Mouse (Mus musculus): ENCODE measurements at regions not wholly inside any gene's neighbourhood (a gene's known extent, or its start where the extent isn't known, plus 50 kb on each side); places are given as distances from the start of the nearest gene placed in this dataset.

- Histone ChIP-seq H3K79me3 (ENCODE audit: low read depth) (no peaks in the 10 kb centered on the region), H3K4me3 (ENCODE audit: insufficient read depth, poor library complexity, severe bottlenecking) (no peak overlapping the region), H3K36me3 (ENCODE audit: control insufficient read depth, insufficient read depth) (no peaks in the 10 kb centered on the region), H3K27me3 (ENCODE audit: control insufficient read depth, insufficient read depth, insufficient read length) (peaks cover 16% of the 10 kb centered on the region), H3K79me2 (ENCODE audit: control insufficient read depth, insufficient read depth) (no peaks in the 10 kb centered on the region), H3ac (ENCODE audit: control insufficient read depth, insufficient read length, low read depth) (no peak overlapping the region)
- TF ChIP-seq USF1 (IDR thresholded peaks at IDR 0.05; ENCODE audit: low read depth), result no peak
- TF ChIP-seq MAX (IDR thresholded peaks at IDR 0.05), result no peak
- TF ChIP-seq MYOD1 (IDR thresholded peaks at IDR 0.05; ENCODE audit: control insufficient read depth, insufficient read length, low read depth), result no peak
- TF ChIP-seq CEBPB (IDR thresholded peaks at IDR 0.05; ENCODE audit: low read depth), result no peak
- no peak for TF ChIP-seq MYOG (IDR thresholded peaks at IDR 0.05; ENCODE audit: control insufficient read depth, extremely low read depth, insufficient read length)
- no peak for TF ChIP-seq CTCF (IDR thresholded peaks at IDR 0.05; ENCODE audit: control insufficient read depth, insufficient read depth, insufficient read length)
- no peak for TF ChIP-seq FOSL1 (IDR thresholded peaks at IDR 0.05; ENCODE audit: insufficient read depth, low read length, poor library complexity, severe bottlenecking)
Observed at GRCm38 (mm10) chr8:11981458-11981857, 141.2 kb downstream of the Tex29 start.

DNA sequence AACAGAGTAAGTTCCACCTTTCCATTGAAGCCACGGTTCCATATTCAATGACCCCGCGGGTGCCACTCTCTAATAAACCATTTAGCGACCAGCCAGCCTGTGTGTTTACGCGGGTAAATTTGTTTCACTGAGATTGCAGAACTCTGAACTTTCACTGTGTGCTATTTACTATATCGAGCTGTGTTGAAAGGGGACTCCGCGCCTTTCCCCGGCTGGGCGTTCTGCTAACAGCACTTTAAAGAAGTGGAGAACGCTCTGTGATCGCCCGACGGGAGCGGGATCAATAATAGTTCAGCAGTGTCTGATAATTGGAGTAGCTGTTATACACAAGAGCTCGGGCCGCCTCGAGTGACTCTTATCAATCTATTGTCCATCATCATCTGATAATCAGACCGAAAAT is 149.8 kb downstream of the Tex29 start:
- Histone ChIP-seq H3K79me3 (ENCODE audit: low read depth) (no peaks in the 10 kb centered on the region), H3K27me3 (ENCODE audit: control insufficient read depth, insufficient read depth, insufficient read length) (peaks cover 23% of the 10 kb centered on the region), H3ac (ENCODE audit: control insufficient read depth, insufficient read length, low read depth) (no peak overlapping the region), H3K4me3 (ENCODE audit: insufficient read depth, poor library complexity, severe bottlenecking) (no peak overlapping the region), H3K79me2 (ENCODE audit: control insufficient read depth, insufficient read depth) (no peaks in the 10 kb centered on the region), H3K36me3 (ENCODE audit: control insufficient read depth, insufficient read depth) (no peaks in the 10 kb centered on the region)
- no peak for TF ChIP-seq MYOG (IDR thresholded peaks at IDR 0.05; ENCODE audit: control insufficient read depth, extremely low read depth, insufficient read length)
- no peak for TF ChIP-seq MAX (IDR thresholded peaks at IDR 0.05)
- TF ChIP-seq CEBPB (IDR thresholded peaks at IDR 0.05; ENCODE audit: low read depth), result no peak
- no peak for TF ChIP-seq MYOD1 (IDR thresholded peaks at IDR 0.05; ENCODE audit: control insufficient read depth, insufficient read length, low read depth)
- no peak for TF ChIP-seq FOSL1 (IDR thresholded peaks at IDR 0.05; ENCODE audit: insufficient read depth, low read length, poor library complexity, severe bottlenecking)
- no peak for TF ChIP-seq CTCF (IDR thresholded peaks at IDR 0.05; ENCODE audit: control insufficient read depth, insufficient read depth, insufficient read length)
- TF ChIP-seq USF1 (IDR thresholded peaks at IDR 0.05; ENCODE audit: low read depth), result no peak

DNA sequence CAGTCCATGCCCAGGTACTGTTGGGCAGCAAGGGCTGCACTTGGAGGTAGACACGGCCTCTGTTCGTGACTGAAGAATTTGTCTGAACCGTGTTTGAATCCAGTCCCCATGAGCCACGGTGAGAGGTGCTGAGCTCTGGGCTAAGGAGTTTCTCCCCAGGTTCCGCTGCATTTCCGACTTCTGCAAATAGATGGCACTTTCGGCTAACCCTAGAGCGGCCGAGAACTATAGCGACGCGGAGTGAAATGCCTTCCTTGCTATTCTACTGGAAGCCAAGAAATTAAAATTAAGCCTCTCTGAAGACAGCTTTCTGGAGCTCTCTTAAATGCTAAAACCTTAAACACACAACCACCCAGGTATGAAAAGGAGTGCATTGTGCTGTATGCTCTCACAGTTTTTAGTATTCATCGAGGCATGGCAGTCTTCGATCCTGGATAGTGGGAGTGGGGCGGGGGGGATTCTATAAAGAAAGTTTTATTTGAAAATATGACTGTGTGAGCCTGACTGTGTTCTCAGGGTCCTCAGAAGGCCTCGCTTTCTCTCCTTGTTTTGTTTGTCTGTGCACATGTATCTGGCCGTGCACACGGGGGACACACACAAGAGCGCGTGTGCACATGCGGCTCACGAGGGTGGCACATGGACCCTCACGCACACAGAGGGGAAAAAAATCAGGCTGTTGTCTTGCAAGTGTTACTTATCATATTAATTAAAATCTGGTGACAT is 159.6 kb downstream of the Tex29 start:
- no peaks in the 10 kb centered on the region for H3K79me2 ChIP-seq (ENCODE audit: control insufficient read depth, insufficient read depth)
- H3K36me3 ChIP-seq (ENCODE audit: control insufficient read depth, insufficient read depth), result no peaks in the 10 kb centered on the region
- H3K79me3 ChIP-seq (ENCODE audit: low read depth), result no peaks in the 10 kb centered on the region
- no peak overlapping the region for H3ac ChIP-seq (ENCODE audit: control insufficient read depth, insufficient read length, low read depth)
- no peak overlapping the region for H3K4me3 ChIP-seq (ENCODE audit: insufficient read depth, poor library complexity, severe bottlenecking)
- TF ChIP-seq MYOD1 (IDR thresholded peaks at IDR 0.05; ENCODE audit: control insufficient read depth, insufficient read length, low read depth) (no peak), MYOG (IDR thresholded peaks at IDR 0.05; ENCODE audit: control insufficient read depth, extremely low read depth, insufficient read length) (no peak), MAX (IDR thresholded peaks at IDR 0.05) (no peak), CEBPB (IDR thresholded peaks at IDR 0.05; ENCODE audit: low read depth) (no peak), CTCF (IDR thresholded peaks at IDR 0.05; ENCODE audit: control insufficient read depth, insufficient read depth, insufficient read length) (no peak), USF1 (IDR thresholded peaks at IDR 0.05; ENCODE audit: low read depth) (no peak), FOSL1 (IDR thresholded peaks at IDR 0.05; ENCODE audit: insufficient read depth, low read length, poor library complexity, severe bottlenecking) (no peak)
- H3K27me3 ChIP-seq (ENCODE audit: control insufficient read depth, insufficient read depth, insufficient read length), result peaks cover 26% of the 10 kb centered on the region

DNA sequence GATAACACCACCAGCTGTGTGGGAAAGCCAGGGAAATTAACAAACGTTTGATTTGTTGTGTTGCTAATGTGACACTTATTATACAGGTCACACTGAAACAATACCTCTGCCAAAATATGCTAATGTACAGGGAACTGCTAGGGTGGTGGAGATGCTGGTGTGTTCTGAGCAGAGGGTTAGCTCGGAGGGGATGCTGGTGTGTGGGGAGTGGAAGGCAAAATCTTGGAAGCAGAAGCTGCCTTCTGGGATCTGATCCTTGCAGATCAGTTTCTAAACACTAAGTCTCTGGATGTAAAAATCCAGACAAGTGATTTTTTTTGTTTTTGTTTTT is 160.2 kb downstream of the Tex29 start:
- H3K36me3 ChIP-seq (ENCODE audit: control insufficient read depth, insufficient read depth), result no peaks in the 10 kb centered on the region
- H3ac ChIP-seq (ENCODE audit: control insufficient read depth, insufficient read length, low read depth), result no peak overlapping the region
- H3K79me2 ChIP-seq (ENCODE audit: control insufficient read depth, insufficient read depth), result no peaks in the 10 kb centered on the region
- TF ChIP-seq FOSL1 (IDR thresholded peaks at IDR 0.05; ENCODE audit: insufficient read depth, low read length, poor library complexity, severe bottlenecking) (no peak), CEBPB (IDR thresholded peaks at IDR 0.05; ENCODE audit: low read depth) (no peak), CTCF (IDR thresholded peaks at IDR 0.05; ENCODE audit: control insufficient read depth, insufficient read depth, insufficient read length) (no peak), MYOD1 (IDR thresholded peaks at IDR 0.05; ENCODE audit: control insufficient read depth, insufficient read length, low read depth) (no peak), MYOG (IDR thresholded peaks at IDR 0.05; ENCODE audit: control insufficient read depth, extremely low read depth, insufficient read length) (no peak), MAX (IDR thresholded peaks at IDR 0.05) (no peak), USF1 (IDR thresholded peaks at IDR 0.05; ENCODE audit: low read depth) (no peak)
- H3K27me3 ChIP-seq (ENCODE audit: control insufficient read depth, insufficient read depth, insufficient read length), result peaks cover 22% of the 10 kb centered on the region
- no peaks in the 10 kb centered on the region for H3K79me3 ChIP-seq (ENCODE audit: low read depth)
- no peak overlapping the region for H3K4me3 ChIP-seq (ENCODE audit: insufficient read depth, poor library complexity, severe bottlenecking)

GRCm38 (mm10) chr8:12004241-12004640 is 164.0 kb downstream of the Tex29 start:
- Histone ChIP-seq H3K4me3 (ENCODE audit: insufficient read depth, poor library complexity, severe bottlenecking) (no peak overlapping the region), H3K79me3 (ENCODE audit: low read depth) (no peaks in the 10 kb centered on the region), H3K36me3 (ENCODE audit: control insufficient read depth, insufficient read depth) (no peaks in the 10 kb centered on the region), H3ac (ENCODE audit: control insufficient read depth, insufficient read length, low read depth) (no peak overlapping the region), H3K79me2 (ENCODE audit: control insufficient read depth, insufficient read depth) (no peaks in the 10 kb centered on the region), H3K27me3 (ENCODE audit: control insufficient read depth, insufficient read depth, insufficient read length) (no peaks in the 10 kb centered on the region)
- TF ChIP-seq FOSL1 (IDR thresholded peaks at IDR 0.05; ENCODE audit: insufficient read depth, low read length, poor library complexity, severe bottlenecking) (no peak), MYOG (IDR thresholded peaks at IDR 0.05; ENCODE audit: control insufficient read depth, extremely low read depth, insufficient read length) (no peak), CEBPB (IDR thresholded peaks at IDR 0.05; ENCODE audit: low read depth) (no peak), USF1 (IDR thresholded peaks at IDR 0.05; ENCODE audit: low read depth) (no peak), MYOD1 (IDR thresholded peaks at IDR 0.05; ENCODE audit: control insufficient read depth, insufficient read length, low read depth) (no peak), CTCF (IDR thresholded peaks at IDR 0.05; ENCODE audit: control insufficient read depth, insufficient read depth, insufficient read length) (no peak)
